Mouse (Mus musculus): ENCODE measurements around the gene Zfp385c. TPM values are rescaled to one million over a fixed set of nuclear protein-coding genes. Genes with fewer than 3 reads are reported as not detected.
"Not testable (repeated sequence)": the region's sequence is repeated elsewhere in the genome, so short reads cannot be mapped to it uniquely, and the experiment has no call there.

Zfp385c gene
- polyA plus RNA-seq, 1 experiment = 0.39 TPM

DNA sequence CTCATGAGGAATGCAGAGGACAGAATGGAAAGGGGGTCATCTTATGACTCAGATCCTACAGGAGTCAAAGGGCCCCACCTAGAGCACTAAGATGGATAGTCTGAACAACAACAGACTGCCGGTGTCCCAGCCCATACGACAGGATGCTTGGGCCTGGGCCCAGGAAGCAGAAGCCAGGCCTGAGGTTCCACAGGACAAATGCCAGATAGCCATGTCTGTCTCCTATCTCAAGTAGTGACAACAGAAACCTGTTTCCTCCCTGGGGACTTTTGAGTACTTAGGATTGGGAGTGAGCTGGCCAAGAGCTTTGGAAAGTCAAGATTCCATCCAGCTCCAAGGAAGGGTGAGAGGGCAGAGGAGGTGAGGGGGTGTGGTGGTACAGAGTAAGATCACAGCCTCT lies 20.3 kb downstream of the Zfp385c start:
- H3K36me3 ChIP-seq (replicated peaks; ENCODE audit: low read length) = no peaks in the 10 kb centered on the region
- no peak for TF ChIP-seq FLI1 (IDR thresholded peaks at IDR 0.05; ENCODE audit: low read length)
- H3K4me3 ChIP-seq (replicated peaks) = no peak overlapping the region
- peaks cover 69% of the 10 kb centered on the region for H3K27me3 ChIP-seq (replicated peaks)
- peaks cover 19% of the 10 kb centered on the region for H3K4me1 ChIP-seq
- H3K9me3 ChIP-seq = peaks cover 8% of the 10 kb centered on the region

GRCm38 (mm10) chr11:100671049-100671448 lies 21.2 kb downstream of the Zfp385c start:
- Histone ChIP-seq H3K9me3 (peaks cover 8% of the 10 kb centered on the region), H3K4me3 (replicated peaks) (no peak overlapping the region), H3K4me1 (peaks cover 19% of the 10 kb centered on the region), H3K36me3 (replicated peaks; ENCODE audit: low read length) (no peaks in the 10 kb centered on the region), H3K27me3 (replicated peaks) (peaks cover 62% of the 10 kb centered on the region)
- TF ChIP-seq FLI1 (IDR thresholded peaks at IDR 0.05; ENCODE audit: low read length) (no peak), GATA1 (IDR thresholded peaks at IDR 0.05; ENCODE audit: borderline replicate concordance, low read length) (no peak)

DNA sequence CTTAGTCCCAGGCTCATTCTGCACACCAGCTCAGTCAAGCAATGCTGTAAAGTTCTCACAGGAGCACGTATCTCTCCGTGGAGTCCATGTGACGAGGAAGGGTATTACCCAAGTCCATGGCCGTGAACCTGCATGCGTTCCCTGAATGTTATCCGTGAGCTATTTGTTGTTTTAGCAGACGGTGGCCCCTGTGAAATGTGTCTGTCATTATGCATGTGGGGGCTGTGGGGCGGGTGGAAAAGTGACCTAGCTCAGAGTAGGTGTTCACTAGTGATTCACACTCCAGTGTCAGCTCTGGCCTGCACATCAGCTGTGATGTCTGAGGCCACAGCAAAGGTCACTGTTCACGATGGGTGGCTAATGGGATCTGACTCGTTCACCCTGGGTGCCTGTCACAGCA lies 32.4 kb downstream of the Zfp385c start:
- no peak for TF ChIP-seq FLI1 (IDR thresholded peaks at IDR 0.05; ENCODE audit: low read length)
- no peak for TF ChIP-seq GATA1 (IDR thresholded peaks at IDR 0.05; ENCODE audit: borderline replicate concordance, low read length)
- Histone ChIP-seq H3K36me3 (replicated peaks; ENCODE audit: low read length) (no peaks in the 10 kb centered on the region), H3K27me3 (replicated peaks) (peaks cover 27% of the 10 kb centered on the region), H3K9me3 (no peaks in the 10 kb centered on the region), H3K4me3 (replicated peaks) (no peak overlapping the region), H3K4me1 (peaks cover 26% of the 10 kb centered on the region)

DNA sequence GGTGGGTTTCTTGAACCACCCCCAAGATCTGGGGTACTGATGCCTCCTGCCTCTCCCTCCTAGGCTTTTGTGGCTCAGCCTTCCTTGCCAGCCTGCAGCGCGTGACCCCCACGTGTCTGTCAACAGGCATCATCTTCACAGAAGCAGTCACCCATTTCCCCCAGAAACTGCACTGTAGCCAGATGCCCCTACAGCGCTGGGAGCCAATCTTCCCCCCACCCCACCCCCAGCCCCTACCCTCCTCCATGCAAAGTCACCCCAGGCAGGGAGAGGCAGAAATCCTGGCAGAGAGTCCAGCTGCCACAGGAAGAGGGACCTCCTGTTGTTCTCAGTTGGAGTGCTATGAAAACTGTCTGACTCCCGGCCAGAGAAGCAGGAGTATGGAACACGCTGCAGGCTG lies 35.8 kb downstream of the Zfp385c start:
- Histone ChIP-seq H3K4me1 (peaks cover 26% of the 10 kb centered on the region), H3K9me3 (no peaks in the 10 kb centered on the region), H3K4me3 (replicated peaks) (peak overlapping the region; percentile 10), H3K36me3 (replicated peaks; ENCODE audit: low read length) (no peaks in the 10 kb centered on the region), H3K27me3 (replicated peaks) (peaks cover 55% of the 10 kb centered on the region)
- TF ChIP-seq FLI1 (IDR thresholded peaks at IDR 0.05; ENCODE audit: low read length) (no peak), GATA1 (IDR thresholded peaks at IDR 0.05; ENCODE audit: borderline replicate concordance, low read length) (no peak)

- peaks cover 55% of the 10 kb centered on the region for H3K27me3 ChIP-seq (replicated peaks)
- H3K4me1 ChIP-seq = peaks cover 33% of the 10 kb centered on the region
- not testable (repeated sequence) for H3K36me3 ChIP-seq (replicated peaks; ENCODE audit: low read length); H3K4me3 ChIP-seq (replicated peaks); H3K9me3 ChIP-seq
Measured at GRCm38 (mm10) chr11:100655589-100655988, 36.7 kb downstream of the Zfp385c start.

GRCm38 (mm10) chr11:100651748-100652147 lies 40.5 kb downstream of the Zfp385c start:
- Histone ChIP-seq H3K4me1 (peaks cover 31% of the 10 kb centered on the region), H3K36me3 (replicated peaks; ENCODE audit: low read length) (no peaks in the 10 kb centered on the region), H3K27me3 (replicated peaks) (peaks cover 61% of the 10 kb centered on the region), H3K9me3 (no peaks in the 10 kb centered on the region; the same call in 1 of the 2 replicates), H3K4me3 (replicated peaks) (no peak overlapping the region)
- TF ChIP-seq FLI1 (IDR thresholded peaks at IDR 0.05; ENCODE audit: low read length) (no peak), GATA1 (IDR thresholded peaks at IDR 0.05; ENCODE audit: borderline replicate concordance, low read length) (no peak)

GRCm38 (mm10) chr11:100651205-100651604 lies 41.0 kb downstream of the Zfp385c start:
- TF ChIP-seq GATA1 (IDR thresholded peaks at IDR 0.05; ENCODE audit: borderline replicate concordance, low read length) (no peak), FLI1 (IDR thresholded peaks at IDR 0.05; ENCODE audit: low read length) (no peak)
- H3K4me3 ChIP-seq (replicated peaks) = no peak overlapping the region
- peaks cover 61% of the 10 kb centered on the region for H3K27me3 ChIP-seq (replicated peaks)

DNA sequence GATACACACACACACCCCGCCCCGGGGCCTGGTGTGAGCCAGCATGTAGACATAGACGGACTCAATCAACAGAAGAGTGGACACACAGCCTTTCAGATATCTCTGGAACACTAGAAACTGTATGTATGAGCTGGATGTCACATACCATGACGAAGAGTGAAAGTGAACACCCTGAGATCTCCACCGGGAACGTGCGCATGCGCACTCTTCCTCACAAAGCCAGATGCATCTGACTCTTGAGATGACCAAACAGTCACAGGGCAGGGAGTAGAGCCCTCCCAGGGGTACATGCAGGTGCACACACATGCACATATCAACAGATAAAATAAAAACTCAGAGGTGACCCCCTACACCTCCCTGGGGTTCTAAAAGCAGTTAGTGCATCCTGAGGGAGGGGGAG lies 43.9 kb downstream of the Zfp385c start:
- H3K9me3 ChIP-seq = no peaks in the 10 kb centered on the region; the same call in 1 of the 2 replicates
- H3K27me3 ChIP-seq (replicated peaks) = peaks cover 64% of the 10 kb centered on the region
- H3K4me1 ChIP-seq = peaks cover 22% of the 10 kb centered on the region
- no peaks in the 10 kb centered on the region for H3K36me3 ChIP-seq (replicated peaks; ENCODE audit: low read length)
- TF ChIP-seq GATA1 (IDR thresholded peaks at IDR 0.05; ENCODE audit: borderline replicate concordance, low read length) (no peak), FLI1 (IDR thresholded peaks at IDR 0.05; ENCODE audit: low read length) (no peak)
- no peak overlapping the region for H3K4me3 ChIP-seq (replicated peaks)

More at GRCm38 (mm10) chr11:100651205-100651604, 41.0 kb downstream of the Zfp385c start:
- no peaks in the 10 kb centered on the region for H3K36me3 ChIP-seq (replicated peaks; ENCODE audit: low read length)
- H3K4me1 ChIP-seq = peaks cover 25% of the 10 kb centered on the region
- H3K9me3 ChIP-seq = no peaks in the 10 kb centered on the region; the same call in 1 of the 2 replicates

- Histone ChIP-seq H3K9me3 (no peaks in the 10 kb centered on the region; the same call in 1 of the 2 replicates), H3K36me3 (replicated peaks; ENCODE audit: low read length) (no peaks in the 10 kb centered on the region), H3K27me3 (replicated peaks) (peaks cover 66% of the 10 kb centered on the region), H3K4me1 (peaks cover 22% of the 10 kb centered on the region), H3K4me3 (replicated peaks) (no peak overlapping the region)
- TF ChIP-seq GATA1 (IDR thresholded peaks at IDR 0.05; ENCODE audit: borderline replicate concordance, low read length) = no peak
Measured at GRCm38 (mm10) chr11:100646265-100646664, 46.0 kb downstream of the Zfp385c start.

DNA sequence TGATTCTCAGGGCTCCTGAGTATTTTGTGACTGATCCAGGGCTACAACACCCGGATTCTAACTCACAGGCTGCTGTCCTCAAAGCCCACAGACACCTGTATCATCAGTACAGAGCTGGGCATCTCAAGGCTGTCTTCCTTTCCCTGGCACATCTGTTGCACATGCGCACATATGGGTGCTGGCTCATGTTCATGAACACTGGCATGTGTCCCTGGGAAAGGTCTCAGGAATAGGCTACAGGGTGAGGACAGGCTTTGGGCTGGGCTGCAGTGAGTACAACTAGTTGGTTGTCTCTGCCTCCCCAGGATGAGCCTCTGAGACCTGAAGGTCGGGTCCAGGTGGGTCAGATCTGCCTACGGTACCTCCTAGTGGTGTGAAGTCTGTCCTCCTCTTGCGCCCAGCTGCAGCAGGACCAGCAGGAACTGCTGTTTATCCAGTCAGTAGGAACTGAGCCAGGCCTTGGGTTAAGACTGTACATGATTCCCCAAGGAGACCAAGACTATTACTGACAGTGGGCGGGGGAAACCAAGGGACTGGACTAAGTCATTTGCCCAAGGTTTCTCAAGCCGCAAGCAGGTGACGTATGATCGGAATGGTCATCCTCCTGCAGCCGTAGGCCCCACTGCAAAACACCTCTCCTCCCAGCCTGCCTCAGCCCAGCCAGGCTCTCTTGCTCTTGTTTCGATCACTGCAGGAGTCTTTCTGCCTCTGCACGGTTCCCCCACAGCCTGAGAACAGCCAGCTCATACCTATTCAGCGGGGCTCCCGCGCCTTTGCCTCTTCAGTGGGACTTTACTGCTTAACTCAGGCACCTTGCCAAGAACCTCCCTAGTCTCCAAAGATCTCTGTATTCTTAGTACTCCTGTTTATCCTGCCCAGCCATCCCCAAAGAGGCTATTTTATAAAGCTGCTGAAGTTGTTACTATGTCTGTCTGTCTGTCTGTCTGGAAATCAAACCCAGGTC lies 48.4 kb downstream of the Zfp385c start:
- TF ChIP-seq GATA1 (IDR thresholded peaks at IDR 0.05; ENCODE audit: borderline replicate concordance, low read length) = no peak
- no peak for TF ChIP-seq FLI1 (IDR thresholded peaks at IDR 0.05; ENCODE audit: low read length)
- Histone ChIP-seq H3K4me3 (replicated peaks) (no peak overlapping the region), H3K9me3 (no peaks in the 10 kb centered on the region), H3K4me1 (peaks cover 24% of the 10 kb centered on the region), H3K36me3 (replicated peaks; ENCODE audit: low read length) (no peaks in the 10 kb centered on the region), H3K27me3 (replicated peaks) (peaks cover 73% of the 10 kb centered on the region)
